Comparison of ENCODE assay signal across 29 mouse cellular contexts in genomic region chr4:107634631-107635030, GRCm38 (mm10). TPM values are rescaled to one million over a fixed set of nuclear protein-coding genes. Genes with fewer than 3 reads are reported as not detected.
DNase-seq lines count a peak whose midpoint lies in the region; ATAC-seq and TF ChIP-seq lines count a peak whose summit lies in the region.
"Had no signal": no experiment of that assay in that cellular context is flagged by ENCODE, and none has a peak within 500 bp of the region (broad histone marks: within the 10 kb centered on the region; RNA-seq: fewer than 3 reads in every experiment).

No protein-coding gene starts in this region.

- H3K36me3 ChIP-seq in kidney, postnatal 0 days (ENCODE audit: insufficient read depth, low read length): no peaks in the 10 kb centered on the region
- H3K36me3 ChIP-seq: embryonic facial prominence, embryonic 12.5 days; limb, embryonic 13.5 days; liver, embryonic 12.5 days; neural tube, embryonic 15.5 days had no signal

- no peak for ATAC-seq in cerebellum, adult (ENCODE audit: insufficient number of reproducible peaks, low FRiP score, low TSS enrichment)
- ATAC-seq in kidney, postnatal 0 days (replicated peaks; ENCODE audit: low FRiP score, low read depth): no peak
- ATAC-seq: forebrain, embryonic 16.5 days; liver, embryonic 12.5 days; lung, postnatal 0 days had no signal

- no peak overlapping the region for H3K4me3 ChIP-seq in cerebellum, adult 2 months (replicated peaks; ENCODE audit: insufficient read depth, low read depth, low read length)
- H3K4me3 ChIP-seq in kidney, postnatal 0 days (replicated peaks; ENCODE audit: low read depth, low read length): no peak overlapping the region
- H3K4me3 ChIP-seq: embryonic facial prominence, embryonic 12.5 days; layer of hippocampus, adult 2 months; left cerebral cortex, adult 2 months; limb, embryonic 13.5 days; liver, embryonic 12.5 days; neural tube, embryonic 15.5 days had no signal

- peaks cover 24% of the 10 kb centered on the region for H3K4me1 ChIP-seq in cerebellum, adult 2 months (ENCODE audit: control insufficient read depth, insufficient read depth, low read length)
- H3K4me1 ChIP-seq in kidney, postnatal 0 days (replicated peaks; ENCODE audit: insufficient read depth, low read length): no peaks in the 10 kb centered on the region
- H3K4me1 ChIP-seq: liver, embryonic 12.5 days had no signal

- no peak overlapping the region for H3K27ac ChIP-seq in cerebellum, adult 2 months (ENCODE audit: insufficient read depth, low read length)
- H3K27ac ChIP-seq in kidney, postnatal 0 days: no peak overlapping the region
- H3K27ac ChIP-seq: embryonic facial prominence, embryonic 12.5 days; layer of hippocampus, adult 2 months; left cerebral cortex, adult 2 months; limb, embryonic 13.5 days; liver, embryonic 12.5 days; macrophage; neural tube, embryonic 15.5 days had no signal

- H3K4me2 ChIP-seq in kidney, postnatal 0 days (ENCODE audit: low read length): no peak overlapping the region
- H3K4me2 ChIP-seq: embryonic facial prominence, embryonic 12.5 days; limb, embryonic 13.5 days; liver, embryonic 12.5 days; neural tube, embryonic 15.5 days had no signal

- 42% methylated on average over 6 of the region's 6 CpGs for WGBS in cerebellum, adult 2 months
- 68% methylated on average over 6 of the region's 6 CpGs for WGBS in kidney, postnatal 0 days

- no peak overlapping the region for H3K9ac ChIP-seq in kidney, postnatal 0 days (ENCODE audit: low read depth, low read length)
- H3K9ac ChIP-seq: embryonic facial prominence, embryonic 12.5 days; limb, embryonic 13.5 days; liver, embryonic 12.5 days; neural tube, embryonic 15.5 days had no signal

- H3K9me3 ChIP-seq in kidney, postnatal 0 days (replicated peaks; ENCODE audit: low read length): no peaks in the 10 kb centered on the region
- H3K9me3 ChIP-seq: embryonic facial prominence, embryonic 12.5 days; limb, embryonic 13.5 days; liver, embryonic 12.5 days; neural tube, embryonic 15.5 days had no signal

- peak; percentile 34; the same call in 1 of the 2 replicates for TF ChIP-seq CTCF in cerebellum, adult 2 months (IDR thresholded peaks at IDR 0.05; ENCODE audit: borderline replicate concordance, insufficient read depth, low read depth, low read length)
- TF ChIP-seq CTCF in kidney, postnatal 0 days (IDR thresholded peaks at IDR 0.05; ENCODE audit: low read depth): peak; percentile 24; the same call in 1 of the 2 replicates

- peak; percentile 34 to 68 for DNase-seq in cerebellum, adult 2 months
- DNase-seq in kidney, postnatal 0 days (ENCODE audit: low spot score): no peak
- no peak for DNase-seq in kidney, postnatal 14 days
- DNase-seq in cerebellum, adult 9-10 months: peak; percentile 22
- DNase-seq in cerebellum, postnatal 36 days: peak; percentile 37 to 57
- DNase-seq in spleen, postnatal 10 days (ENCODE audit: low spot score in 2 of 2): no peak
- no peak for DNase-seq in spleen, adult 18-20 months
- DNase-seq: adrenal gland, postnatal 25 days; gastrocnemius, postnatal 10 days; heart, postnatal 14 days; kidney, adult 11 months; kidney, postnatal 36 days; lung, adult 18-20 months; midbrain, embryonic 14.5 days; right cerebral cortex, postnatal 25 days; thymus, adult 2 months; thymus, postnatal 4 days had no signal

- TF ChIP-seq POLR2A in cerebellum, adult 2 months (IDR thresholded peaks at IDR 0.05; ENCODE audit: borderline replicate concordance, insufficient read depth, low read length): no peak

- no peaks in the 10 kb centered on the region for H3K27me3 ChIP-seq in cerebellum, adult 2 months (ENCODE audit: control insufficient read depth, insufficient read depth, low read length)
- no peaks in the 10 kb centered on the region for H3K27me3 ChIP-seq in kidney, postnatal 0 days (ENCODE audit: insufficient read depth, low read length)

RNA-seq across cellular contexts. Expression of gene Dmrtb1, which starts 49.4 kb away (rescaled TPM):
- polyA plus RNA-seq in cerebellum, adult 2 months (2012; rRNA removed): 0.47 and 0.51 TPM in 2 replicates
- not detected in 2 replicates for polyA plus RNA-seq in kidney, postnatal 0 days (2015; fragmentation: Nextera tagmentation; extraction: Ambion mirVana)
- polyA plus RNA-seq: heart, embryonic 14.5 days; kidney, embryonic 14.5 days; liver, embryonic 12.5 days; macrophage had no signal

Comparison
In these comparisons a context has a peak if more than half of its experiments do, and no peak if none do; other contexts are left out.
1. DNase-seq: peak in cerebellum, adult 2 months (2 of 2), cerebellum, adult 9-10 months (single experiment) and cerebellum, postnatal 36 days (2 of 2); none in kidney, postnatal 0 days (single experiment), kidney, postnatal 14 days (single experiment), spleen, postnatal 10 days (0 of 2) and spleen, adult 18-20 months (0 of 2).